Mouse (Mus musculus) small intestine, adult 2 months (tissue): ENCODE results near the gene Gm21244. TPM values are rescaled to one million over a fixed set of nuclear protein-coding genes. Genes with fewer than 3 reads are reported as not detected.
"Not testable (repeated sequence)": the region's sequence is repeated elsewhere in the genome, so short reads cannot be mapped to it uniquely, and the experiment has no call there.

Source experiments
- H3K27ac ChIP-seq: fragments of 200-500 bp; 2 replicates; pipeline ENCODE4 v1.5.1; 2012; ENCODE audit warnings: low read depth, low read length, control low read depth, inconsistent platforms; ENCODE audit not compliant: insufficient read depth
- H3K27me3 ChIP-seq: fragments of 200-500 bp; 2 replicates; pipeline ENCODE4 v1.6.1; 2012; ENCODE audit warnings: mild to moderate bottlenecking, moderate library complexity, low read length, inconsistent platforms; ENCODE audit not compliant: control insufficient read depth, insufficient read depth
- H3K36me3 ChIP-seq: fragments of 200-500 bp; 2 replicates; pipeline ENCODE4 v1.6.1; 2012; ENCODE audit warnings: mild to moderate bottlenecking, low read length, control low read depth, inconsistent platforms; ENCODE audit not compliant: control insufficient read depth, insufficient read depth
- H3K4me1 ChIP-seq: fragments of 200-500 bp; 2 replicates; pipeline ENCODE4 v1.6.1; 2012; ENCODE audit warnings: low read length, inconsistent platforms, mixed read lengths; ENCODE audit not compliant: control insufficient read depth, insufficient read depth, insufficient read length
- H3K4me3 ChIP-seq: fragments of 200-500 bp; 2 replicates; pipeline ENCODE4 v1.5.1; 2012; ENCODE audit warnings: low read depth, mild to moderate bottlenecking, control low read depth, inconsistent platforms, low read length, moderate library complexity
- WGBS: fragments of 180-500 bp; shearing (Covaris S2); methylation state at CpG from one replicate; pipeline ENCODE4 v1.1.7; 2018; 5-methylcytosine and 5-hydroxymethylcytosine counted together
- polyA plus RNA-seq: library from polyadenylated mRNA; depleted of rRNA; stranded (reverse); fragments of >200 nt; gene quantifications from 2 replicates; pipeline ENCODE4 v1.2.3, GENCODE M21; 2012; rRNA removed

Gene Gm21244
- not detected in 2 replicates for polyA plus RNA-seq

DNA sequence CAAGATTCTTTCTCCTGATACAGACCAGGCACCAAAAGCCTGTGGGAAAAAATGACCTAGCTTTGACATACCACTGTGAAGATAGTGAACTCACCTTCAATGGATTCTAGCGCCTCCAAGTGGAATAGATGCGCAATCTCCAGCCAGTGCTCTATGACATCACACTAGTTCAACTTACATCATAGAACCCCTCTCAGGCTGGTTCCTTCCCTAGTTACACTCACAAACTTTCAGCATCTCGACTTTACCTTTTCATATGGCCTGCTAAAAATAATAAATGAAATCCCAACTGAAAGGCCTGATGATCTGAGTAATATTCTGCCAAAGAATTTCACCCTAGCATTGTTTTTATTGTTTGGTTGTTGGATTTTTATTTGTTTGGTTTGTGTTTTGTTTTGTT lies at the start of gene Gm21244:
Gene Gm21244 (minus strand): TSS at position 101 of the 400 bp plus-strand sequence.
- H3K27me3 ChIP-seq, H3K4me1 ChIP-seq, H3K4me3 ChIP-seq, H3K36me3 ChIP-seq, H3K27ac ChIP-seq: not testable (repeated sequence)
- no CpG with 5 or more reads among the region's 3 CpGs for WGBS

Other genes starting within 250 kb of the Gm21244 start
- not detected in 2 replicates for gene Gm28998, start 84.5 kb upstream of the Gm21244 start, polyA plus RNA-seq
- not detected in 2 replicates for gene Gm21788, start 235.7 kb upstream of the Gm21244 start, polyA plus RNA-seq